Mouse (Mus musculus) left cerebral cortex, postnatal 14 days (tissue): ENCODE results near the gene Adgrl3. TPM values are rescaled to one million over a fixed set of nuclear protein-coding genes. Genes with fewer than 3 reads are reported as not detected.

Experiments used
- DNase-seq, 2 experiments: peaks; one replicate each; pipeline ENCODE4 v3.0.0; 2021 to 2022; ENCODE audit warnings: low spot score in 2 of 2, mixed read lengths in 1 of 2
- intact Hi-C: fragments of 180-260 bp; cut with DNase I; formaldehyde crosslinking; loops from one replicate; pipeline ENCODE4 v1.15.1; 2025
- total RNA-seq, 2 experiments: library from RNA; stranded (reverse); gene quantifications; 2 replicates each; pipeline ENCODE4 v1.2.3; 2021

Gene Adgrl3
- total RNA-seq, 2 experiments from 2014 or later: 208 to 211 TPM

DNA sequence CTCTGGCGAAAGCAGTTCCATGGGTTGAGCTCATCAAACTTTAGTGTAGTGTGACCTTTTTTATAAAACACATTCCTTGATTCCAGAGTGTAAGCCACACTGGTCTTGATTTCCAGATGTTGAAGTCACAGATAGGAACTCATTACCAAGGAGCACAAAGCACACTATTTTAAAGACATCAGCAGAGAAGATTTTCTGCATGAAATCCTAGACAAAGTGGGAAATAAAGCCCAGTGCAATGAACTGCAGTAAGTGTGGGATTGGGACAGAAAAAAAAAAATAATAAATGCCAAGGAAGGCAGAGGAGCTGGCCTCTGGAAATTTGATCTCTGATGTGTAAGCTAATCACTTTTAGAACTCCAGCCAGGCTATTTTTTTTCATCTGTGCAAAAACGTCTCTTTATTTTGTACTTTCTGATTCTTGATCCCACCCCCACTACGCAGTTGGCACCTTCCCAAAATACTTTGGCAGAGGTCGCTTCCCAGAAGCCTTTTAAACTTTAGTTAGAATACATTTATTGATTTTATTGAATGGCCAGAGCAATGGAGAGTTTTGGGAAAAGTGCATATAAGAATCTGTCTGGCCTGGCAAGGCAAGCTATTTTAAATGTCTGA, 169.0 kb downstream of the Adgrl3 start:
- DNase-seq: no peak
- intact Hi-C loops: no loop called here

DNA sequence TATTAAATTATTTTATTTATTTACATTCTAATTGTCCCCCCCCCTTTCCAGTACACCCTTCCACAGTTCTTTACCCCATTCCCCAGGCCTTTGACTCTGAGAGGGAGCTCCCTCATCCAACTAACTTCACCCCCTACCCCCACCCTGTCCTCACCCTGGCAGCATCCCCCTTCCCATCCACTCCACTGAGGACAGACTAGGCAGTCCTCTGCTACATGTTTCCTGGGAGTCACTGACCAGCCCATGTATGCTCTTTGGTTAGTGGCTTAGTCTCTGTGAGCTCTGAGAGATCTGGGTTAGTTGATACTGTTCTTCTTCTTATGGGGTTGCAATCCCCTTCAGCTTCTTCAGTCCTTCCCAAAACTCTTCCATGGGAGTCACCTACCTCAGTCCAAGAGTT, 180.4 kb downstream of the Adgrl3 start:
- no peak for DNase-seq
- intact Hi-C loops: no loop called here

DNA sequence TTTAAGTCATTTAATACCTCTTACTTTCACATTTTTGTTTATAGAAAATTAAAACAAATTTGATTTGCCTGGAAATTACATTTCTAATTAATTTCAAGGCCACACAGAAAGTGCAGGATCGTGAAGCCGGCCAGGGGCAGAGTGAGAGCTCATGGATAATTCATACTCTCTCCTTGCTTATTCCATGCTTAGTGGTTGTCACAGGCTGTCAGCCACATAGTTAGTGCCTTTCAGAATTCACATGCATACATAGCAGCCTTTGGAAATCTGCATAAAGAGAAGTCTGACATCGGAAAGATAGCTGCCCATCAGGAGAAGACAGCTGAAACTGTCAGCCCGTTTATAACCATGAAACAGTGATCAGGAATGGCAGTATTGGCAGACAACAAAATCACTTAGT, 181.9 kb downstream of the Adgrl3 start:
- intact Hi-C loops: no loop called here
- DNase-seq: no peak

DNA sequence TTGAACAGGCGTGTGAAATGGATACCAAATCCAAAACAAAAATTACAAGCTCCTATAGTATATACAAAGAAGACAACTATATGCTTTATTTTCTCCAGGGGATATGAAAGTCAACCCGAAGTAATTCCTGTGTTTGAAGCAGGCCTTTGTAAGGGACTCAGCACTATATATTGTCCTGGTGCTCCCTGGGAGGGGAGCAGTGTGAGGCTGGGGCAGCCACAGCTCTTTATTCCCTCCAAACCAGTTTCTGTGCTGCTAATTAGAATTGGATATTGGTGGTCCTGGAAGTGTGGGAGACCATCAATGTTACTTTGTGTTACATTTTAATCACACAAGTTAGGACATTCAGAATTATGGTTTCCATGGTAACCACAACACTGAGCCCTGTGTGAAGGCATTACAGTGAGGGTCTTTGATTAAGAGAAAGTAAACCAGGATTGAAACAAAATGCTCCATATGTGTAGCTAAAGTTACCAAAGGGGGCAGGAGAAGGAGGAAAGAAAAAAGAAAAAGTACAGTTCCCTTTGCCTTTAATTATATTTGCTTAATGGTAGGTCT, 198.6 kb downstream of the Adgrl3 start:
- DNase-seq: peak in 1 of 2 experiments; percentile 15
- intact Hi-C loops: no loop called here

DNA sequence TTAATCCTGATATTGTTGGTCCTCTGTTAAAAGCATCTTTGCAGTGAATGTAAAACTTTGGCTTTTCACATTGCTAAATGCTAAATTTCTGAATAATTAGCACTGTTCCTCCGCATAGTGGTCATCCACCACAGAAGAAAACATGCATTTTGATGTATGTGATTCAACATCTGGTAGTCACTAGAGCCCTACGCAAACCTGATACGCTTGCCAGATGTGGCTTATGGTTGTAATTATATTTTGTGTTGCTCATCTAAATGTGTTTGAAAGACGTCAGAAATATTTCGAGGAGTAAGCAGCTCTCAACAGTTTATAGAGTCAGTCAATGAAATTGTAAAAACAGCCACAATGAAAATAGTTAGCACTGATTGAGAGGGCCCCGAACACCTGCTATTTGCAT, 204.5 kb downstream of the Adgrl3 start:
- intact Hi-C loops: no loop called here
- DNase-seq: no peak

DNA sequence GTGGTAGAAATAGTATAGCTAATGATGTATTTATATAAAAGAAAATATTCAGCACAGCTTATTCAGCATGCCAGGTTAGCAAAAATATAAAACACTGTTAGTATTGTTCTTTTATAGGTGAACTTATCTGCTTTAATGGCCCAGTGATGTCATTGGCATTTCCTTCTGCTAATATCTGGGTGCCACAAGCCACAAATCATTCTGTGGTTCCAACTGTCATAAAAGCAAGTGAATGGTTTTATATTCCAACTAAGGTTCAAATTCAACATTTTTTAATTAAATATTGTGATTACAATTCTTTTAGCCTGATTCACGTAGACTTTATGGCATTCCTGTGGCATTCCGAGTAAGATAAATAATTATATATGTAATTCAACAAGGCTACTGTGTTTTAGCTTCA, 205.5 kb downstream of the Adgrl3 start:
- DNase-seq: no peak
- intact Hi-C loops: no loop called here

DNA sequence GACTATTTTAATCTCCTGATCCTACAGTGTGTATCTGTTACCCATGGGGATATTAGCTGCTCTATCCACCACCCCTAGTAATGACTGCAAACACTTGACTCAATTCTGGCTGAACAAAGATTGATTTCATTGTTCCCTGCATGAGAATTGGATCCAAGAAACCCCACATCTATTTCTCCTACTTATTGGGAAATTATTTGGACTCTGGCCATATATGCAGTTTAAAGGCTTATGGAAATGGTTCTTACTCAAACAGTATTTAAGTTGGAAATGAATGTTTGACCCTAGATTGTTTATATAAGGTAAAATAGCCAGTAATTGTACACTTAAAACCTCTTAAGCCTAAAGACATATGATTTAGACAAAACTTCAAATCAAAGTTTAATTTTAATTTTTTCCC, 207.3 kb downstream of the Adgrl3 start:
- intact Hi-C loops: no loop called here
- DNase-seq: no peak

DNA sequence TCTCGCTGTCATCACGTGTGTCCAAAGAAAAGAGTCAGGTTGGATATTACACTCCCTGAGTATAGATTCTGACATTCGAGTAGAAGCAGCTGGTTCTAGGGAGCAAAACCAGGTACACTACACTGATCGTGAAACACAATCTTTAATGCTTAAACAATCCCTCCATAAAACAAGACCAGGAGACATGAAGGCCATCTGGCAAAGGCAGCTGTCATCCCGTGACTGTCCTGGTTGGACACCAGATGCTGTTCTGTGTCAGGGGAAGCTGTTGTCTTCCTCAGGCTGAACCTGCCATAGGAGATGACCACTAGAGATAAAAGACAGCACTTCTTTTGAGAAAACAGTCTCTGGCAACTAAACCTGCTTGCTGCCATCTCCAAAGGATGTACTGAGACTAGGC, 228.8 kb downstream of the Adgrl3 start:
- intact Hi-C loops: no loop called here
- no peak for DNase-seq

DNA sequence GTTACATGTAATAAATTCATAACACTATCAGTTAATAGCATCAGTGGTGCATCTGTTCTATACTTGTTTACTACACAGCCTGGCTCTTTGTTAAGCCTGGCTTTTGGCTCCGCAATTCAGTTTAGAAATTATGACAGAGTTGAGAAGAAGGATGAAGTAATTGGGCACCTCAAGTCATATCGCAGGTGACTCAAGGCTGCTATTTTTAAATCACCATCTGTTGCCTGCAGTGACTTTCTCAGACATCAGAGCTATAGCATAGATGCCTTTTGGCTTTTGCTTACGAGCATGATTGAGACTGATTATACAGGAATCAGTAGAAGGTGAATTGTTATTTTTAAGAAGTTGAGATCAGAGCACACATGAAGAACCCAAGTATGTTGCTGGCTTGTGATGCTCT, 236.2 kb downstream of the Adgrl3 start:
- no peak for DNase-seq
- intact Hi-C loops: no loop called here

DNA sequence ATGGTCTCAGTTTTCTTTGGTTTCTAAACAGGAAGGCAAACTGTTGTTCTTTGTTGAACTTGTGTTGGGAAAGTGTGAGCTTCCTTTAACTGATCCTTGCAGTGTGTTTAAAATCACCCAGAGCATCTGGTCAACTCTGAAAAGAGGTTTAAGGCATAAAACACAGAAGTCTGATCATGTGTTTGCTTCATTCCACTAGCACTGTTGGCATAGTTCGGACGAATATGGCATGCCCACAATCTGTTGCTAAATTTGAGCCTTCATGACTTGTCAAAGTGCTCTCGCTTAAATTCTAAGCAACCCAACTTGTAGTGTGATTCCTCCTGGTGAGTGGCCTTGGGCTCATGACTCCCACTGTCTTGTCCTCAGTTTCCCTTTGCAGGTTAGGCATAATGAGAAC, 249.8 kb downstream of the Adgrl3 start:
- DNase-seq: no peak
- intact Hi-C loops: no loop called here

DNA sequence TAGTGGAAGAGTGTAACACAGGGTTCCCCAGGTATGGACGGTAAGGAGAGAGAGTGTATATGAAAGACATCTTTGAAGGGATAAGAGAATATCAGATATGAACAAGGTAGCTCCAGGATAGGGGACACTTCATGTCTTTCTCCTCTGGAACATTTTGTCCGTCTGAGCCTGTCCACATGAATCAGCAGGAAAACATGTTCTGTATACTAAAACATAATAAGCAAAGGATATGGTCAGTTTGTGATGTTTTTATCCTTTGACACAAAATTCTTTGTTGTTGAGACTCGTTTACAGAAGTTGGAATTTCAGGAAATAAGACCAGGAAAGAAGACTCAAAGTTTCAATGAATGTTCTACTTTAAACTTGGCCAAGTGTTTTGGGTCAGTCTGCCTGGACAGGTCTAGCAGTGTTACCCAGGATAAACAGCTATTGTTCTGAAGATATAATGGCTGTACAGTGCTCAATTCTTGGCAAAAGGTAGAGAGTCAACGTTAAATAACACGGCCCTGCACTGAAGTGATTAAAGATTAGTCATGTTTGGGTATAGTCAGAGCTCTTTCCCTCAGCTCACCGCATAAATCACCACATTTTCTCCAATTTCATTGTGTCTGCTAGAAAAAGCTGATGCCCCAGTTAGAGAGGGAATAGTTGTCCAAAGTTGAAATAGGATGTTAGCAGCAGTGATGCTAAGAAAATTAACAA, 255.6 kb downstream of the Adgrl3 start:
- intact Hi-C loops: no loop called here
- DNase-seq: no peak

DNA sequence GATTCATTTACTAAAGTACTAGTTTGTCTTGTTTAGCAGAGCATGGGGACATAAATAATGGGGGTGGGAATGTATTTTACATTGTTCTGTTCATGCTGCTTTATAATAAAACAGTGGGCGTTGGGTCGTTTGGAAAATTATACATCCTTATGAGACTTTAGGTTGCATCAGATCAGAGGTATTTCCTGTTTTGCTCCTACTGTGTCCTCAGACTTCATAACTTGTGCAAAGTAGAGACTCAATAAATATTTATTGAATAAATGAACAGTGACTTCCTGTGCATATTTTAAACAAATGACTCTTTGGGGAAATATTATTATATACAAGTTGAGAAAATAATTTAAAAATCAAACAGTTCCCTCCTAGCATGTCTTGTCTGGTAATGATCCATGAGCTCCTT, 259.3 kb downstream of the Adgrl3 start:
- no peak for DNase-seq
- intact Hi-C loops: no loop called here

DNA sequence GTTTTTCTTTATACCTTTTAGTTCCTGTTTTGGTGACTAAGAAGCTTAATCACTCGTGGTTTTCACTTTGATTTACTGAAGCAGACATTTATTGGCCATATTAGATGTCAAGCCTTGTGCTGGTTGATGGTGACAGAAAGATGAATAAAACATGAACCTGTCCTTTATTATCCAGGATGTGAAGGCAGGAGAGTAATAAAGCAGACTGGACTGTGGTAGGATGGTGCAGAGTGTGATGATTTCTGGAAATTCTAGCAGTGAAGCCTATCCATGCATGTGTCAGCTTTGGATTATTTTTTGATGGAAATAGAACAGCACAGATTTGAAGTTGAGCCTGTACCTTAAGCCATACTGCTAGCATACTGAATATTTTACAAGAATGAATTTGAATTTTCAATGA, 265.7 kb downstream of the Adgrl3 start:
- intact Hi-C loops: no loop called here
- DNase-seq: no peak

DNA sequence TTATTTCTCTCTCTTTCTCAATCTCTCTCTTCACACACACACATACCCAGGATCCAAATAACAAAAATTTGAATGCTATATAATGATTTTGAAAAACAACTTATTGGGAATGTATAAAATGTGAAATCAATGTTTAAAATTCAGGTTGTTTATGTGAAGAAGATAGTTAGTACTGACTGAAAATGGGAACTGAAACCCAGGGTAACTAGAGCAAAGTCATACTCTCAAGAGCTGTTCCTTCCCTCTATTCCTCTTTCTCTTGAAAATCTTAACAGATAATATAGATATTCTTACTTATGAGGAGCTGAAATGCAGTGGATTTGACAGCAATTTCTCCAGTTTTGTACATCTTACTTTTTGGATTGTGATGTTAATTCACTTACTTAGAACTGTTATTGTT, 281.9 kb downstream of the Adgrl3 start:
- no peak for DNase-seq
- intact Hi-C loops: no loop called here

DNA sequence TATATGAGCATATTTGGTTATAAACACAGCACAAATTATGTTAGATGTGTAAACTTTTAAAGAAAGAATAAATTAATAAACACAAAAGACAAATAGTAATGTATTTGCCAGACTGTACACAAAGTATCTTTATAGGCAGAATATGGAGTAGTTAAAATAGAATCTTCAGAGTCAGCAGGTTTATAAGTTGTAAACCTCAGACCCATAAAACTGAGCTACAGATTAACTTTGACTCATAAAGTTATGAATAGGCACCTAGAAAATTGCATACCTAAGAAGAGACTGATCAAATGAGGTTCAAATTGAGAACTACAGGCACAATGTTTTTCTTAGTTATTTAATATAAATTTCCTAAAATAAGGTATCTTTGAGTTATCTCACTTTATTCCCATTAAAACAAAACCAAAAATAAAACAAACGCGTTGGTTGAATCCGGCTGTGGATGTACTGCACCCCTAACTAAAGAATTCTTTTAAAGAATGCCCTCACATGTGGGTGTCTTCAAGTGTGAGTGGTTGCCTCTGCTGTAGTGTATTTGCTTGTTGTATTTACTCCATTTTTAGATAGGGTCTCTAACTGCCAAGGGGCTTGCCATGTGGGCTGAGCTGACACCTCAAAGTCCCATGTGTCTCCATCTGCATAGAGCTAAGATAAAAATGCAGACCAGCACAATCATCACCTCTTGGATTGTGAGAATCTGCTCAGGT, 297.6 kb downstream of the Adgrl3 start:
- intact Hi-C loops: no loop called here
- no peak for DNase-seq

DNA sequence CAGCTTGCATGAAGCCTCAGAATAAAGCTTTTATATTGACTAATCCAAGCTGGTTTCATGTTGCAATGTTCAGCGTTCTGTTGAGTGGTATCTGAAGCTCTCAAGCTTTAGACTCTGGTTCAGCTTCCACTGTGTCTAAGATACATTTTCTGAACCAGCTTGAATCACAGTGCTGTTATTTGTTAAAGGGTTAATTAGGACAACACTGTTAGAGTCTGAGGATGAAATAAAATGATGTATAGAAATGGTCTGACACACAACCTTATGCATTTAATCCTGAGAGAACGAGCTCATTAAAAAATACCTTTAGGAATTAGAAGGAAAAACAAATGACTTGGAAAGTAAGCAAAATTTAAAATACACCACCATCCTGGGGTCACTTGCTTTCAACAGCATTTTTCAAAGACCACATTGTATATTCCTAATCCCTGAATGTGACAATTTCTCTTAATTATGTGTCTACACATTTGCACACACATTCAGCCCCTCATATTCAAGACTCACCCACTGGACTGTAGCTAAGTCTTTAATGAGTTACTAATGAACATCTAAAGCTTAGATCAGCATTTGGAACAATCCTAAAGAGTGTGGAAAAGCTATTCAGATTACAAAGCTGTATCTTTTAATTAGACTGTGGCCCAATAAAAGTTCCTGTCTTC, 301.5 kb downstream of the Adgrl3 start:
- no peak for DNase-seq
- intact Hi-C loops: no loop called here

DNA sequence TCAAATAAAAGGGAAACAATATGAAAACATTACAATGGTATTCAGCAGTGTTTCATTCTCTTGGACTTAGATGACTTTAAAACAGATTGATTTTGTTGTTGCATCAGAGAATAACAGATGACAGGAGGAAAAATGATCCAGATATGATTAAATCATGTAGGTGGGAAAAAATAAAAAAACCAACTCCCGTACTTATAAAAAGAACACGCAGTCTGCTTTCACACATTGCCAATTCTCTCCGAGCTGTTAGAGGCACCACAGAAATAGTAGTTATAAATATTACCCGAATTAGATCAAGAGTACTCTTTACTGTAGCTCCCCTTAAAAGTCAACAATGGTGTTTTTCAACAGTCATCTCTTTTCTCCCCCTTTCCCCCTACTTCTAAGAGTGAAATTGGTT, 302.1 kb downstream of the Adgrl3 start:
- peak in 1 of 2 experiments; percentile 6 for DNase-seq
- intact Hi-C loops: no loop called here

DNA sequence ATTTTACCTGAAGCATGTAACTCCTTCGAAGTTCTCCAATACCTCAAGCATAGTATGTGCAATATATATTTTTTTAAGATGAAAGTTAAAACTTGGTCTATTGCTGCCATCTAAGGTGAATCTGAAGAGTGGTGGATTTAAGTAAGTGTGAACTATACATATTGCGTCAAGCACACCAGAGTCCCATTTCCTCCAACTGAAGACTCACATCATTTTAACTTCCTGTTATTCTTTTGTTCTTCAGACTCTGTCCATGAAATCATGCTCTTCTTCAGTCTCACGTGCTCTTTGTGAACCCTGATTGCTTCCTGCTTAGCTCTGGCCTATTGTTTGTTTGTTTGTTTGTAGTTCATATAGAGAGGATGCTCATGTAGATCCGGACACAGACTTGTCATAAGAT, 307.0 kb downstream of the Adgrl3 start:
- intact Hi-C loops: no loop called here
- DNase-seq: no peak

DNA sequence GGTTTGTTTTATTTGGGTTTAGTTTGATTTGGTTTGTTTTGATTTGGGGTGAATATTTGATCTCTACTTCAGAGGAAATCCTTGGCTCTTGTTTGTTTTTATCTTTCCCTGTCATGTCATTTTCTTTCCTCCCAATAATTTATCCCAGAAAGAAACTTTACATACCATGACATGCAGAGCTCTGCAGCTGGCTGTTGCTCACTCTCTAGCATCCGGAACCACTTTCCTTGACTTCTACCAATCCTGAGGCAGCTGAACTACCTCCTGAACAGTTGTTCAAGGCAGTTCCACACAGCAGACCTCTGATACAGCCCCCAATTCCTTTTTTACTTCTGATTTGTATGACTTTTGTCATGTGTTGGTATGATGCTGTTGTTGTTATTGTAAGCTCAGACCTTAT, 307.5 kb downstream of the Adgrl3 start:
- DNase-seq: no peak
- intact Hi-C loops: no loop called here

DNA sequence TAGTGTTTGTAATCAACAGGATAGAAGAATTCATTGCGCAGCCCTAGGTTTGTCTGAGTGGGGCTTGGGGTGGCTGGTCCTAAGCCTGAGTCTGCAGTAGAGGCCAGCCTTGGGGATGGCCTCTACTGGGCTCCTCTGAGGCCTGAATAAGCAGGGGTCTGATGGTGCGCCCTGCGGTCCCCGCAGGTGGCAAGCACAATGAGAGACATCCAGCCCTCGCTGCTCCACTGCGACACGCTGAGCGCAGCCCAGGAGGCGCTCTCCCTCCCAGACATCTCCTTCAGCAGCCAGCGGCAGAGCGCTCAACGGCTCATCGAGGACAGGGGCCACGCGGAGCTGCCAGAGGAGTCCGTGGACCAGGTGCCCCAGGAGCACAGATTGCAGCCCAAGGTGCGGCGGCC, 309.6 kb downstream of the Adgrl3 start:
- DNase-seq: no peak
- intact Hi-C loops: no loop called here
